Mouse (Mus musculus) common myeloid progenitor, adult 5-6 weeks (primary cell): ENCODE data around the gene Cby3. TPM values are rescaled to one million over a fixed set of nuclear protein-coding genes. Genes with fewer than 3 reads are reported as not detected.
A peak's percentile ranks its signal among the peaks of the same experiment; 100 is the strongest.

Source experiments
- ATAC-seq: replicated peaks from 2 replicates; pipeline ENCODE4 v1.8.0; 2016; ENCODE audit warnings: low read depth, mild to moderate bottlenecking, moderate TSS enrichment, inconsistent platforms; ENCODE audit not compliant: poor library complexity, severe bottlenecking
- total RNA-seq: library from RNA; stranded (forward); fragments of 200-1000, 187-1606 nt; gene quantifications from 2 replicates; pipeline ENCODE4 v1.2.3, GENCODE M21; 2017

Cby3 gene
- total RNA-seq, 1 experiment from 2014 or later: not detected

DNA sequence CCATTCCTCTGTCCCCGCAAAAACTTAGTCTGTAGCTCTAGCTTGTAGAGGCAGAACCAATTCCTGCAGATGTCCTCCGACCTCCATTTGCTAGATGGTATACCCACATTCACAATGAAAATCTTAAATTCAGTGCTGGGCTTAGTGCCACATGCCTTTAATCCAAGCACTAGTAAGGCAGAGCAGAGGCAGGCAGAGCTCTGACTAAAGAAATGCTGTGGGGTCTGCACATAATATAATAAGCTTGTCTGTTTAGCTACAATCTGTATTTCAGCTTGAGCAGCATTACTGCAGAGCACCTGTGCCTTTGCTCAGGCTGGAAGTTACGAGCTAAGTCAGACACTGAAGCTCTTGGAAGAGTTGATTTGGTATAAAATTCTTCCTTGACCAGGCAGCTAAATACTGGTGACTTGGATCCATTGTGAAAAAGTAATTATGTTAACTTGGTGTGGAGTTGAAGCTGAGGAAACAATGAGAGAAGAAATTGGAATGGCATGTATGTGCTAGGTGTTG, 33.0 kb downstream of the Cby3 start:
- ATAC-seq: no peak

DNA sequence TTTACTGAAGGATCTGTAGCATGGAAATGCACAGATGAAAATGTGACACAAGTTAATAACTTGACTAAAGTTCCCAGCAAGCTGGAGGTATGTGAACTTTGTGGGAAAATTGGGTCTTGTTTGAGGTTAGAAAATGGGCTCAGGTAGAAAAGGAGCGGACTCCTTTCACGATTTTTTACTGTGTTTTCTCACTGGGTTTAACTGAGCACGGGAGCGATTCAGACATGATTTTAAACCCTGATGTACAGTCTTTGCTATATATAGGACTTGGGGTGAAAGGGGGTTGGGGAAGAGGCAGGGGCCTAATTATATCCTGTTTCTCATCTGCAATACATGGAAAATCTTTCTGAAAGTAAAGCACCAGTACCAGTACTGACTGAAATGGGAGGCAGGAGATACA, 33.4 kb downstream of the Cby3 start:
- no peak for ATAC-seq

DNA sequence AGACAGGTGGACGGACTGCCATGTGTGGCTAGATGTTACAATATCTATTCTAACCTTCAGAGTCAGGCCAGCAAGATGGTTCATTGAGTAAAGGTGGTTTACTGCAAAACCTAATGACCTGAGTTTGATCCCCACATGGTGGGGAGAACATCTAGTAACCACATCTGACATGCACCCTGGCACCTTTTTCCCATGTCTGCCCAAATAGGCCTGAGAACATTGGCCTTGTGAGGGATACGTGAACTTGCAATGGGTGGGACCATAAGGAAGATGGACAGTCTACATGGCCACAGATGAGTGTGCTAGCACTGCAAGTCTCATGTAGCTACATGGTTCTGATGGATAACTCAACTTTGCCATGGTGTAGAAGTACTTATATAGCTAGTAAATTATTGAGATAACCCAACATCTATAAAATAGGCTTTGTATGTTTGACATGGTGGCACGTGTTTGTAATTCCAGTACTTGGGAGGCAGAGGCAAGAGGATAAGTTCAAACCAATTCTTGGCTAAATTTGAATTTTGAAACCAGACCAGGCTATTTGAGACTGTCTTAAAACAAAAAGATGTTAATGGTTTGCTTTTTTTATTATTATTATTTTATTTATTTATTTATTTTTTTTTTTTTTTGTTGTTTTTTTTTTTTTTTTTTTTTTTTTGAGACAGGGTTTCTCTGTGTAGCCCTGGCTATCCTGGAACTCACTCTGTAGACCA, 34.1 kb downstream of the Cby3 start:
- 0 out of 2 replicates have a peak, but pooled peaks have one; percentile 2 for ATAC-seq

- ATAC-seq: no peak
These were observed 34.7 kb downstream of the Cby3 start for GRCm38 (mm10) chr11:50389011-50389410.

DNA sequence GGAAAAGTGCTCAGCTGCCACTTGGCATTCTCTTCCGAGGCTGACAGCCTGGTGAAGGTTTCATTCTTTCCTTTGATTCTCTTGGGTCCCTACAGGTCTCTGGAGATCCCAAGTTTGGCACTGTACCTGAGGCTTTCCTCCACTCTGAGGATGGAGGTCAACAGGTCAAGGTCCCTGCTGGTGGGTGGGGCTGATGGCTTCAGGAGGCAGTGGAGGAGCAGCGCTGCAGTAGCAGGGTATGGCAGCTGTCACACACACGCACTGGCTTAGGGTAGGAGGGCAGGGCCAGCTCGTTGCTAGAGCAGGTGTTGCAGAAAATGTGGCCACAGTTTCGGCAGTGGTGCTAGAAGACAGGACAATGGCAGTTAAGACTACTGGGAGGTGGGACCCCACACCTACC, 35.4 kb downstream of the Cby3 start:
- 0 out of 2 replicates have a peak, but pooled peaks have one; percentile 13 for ATAC-seq

DNA sequence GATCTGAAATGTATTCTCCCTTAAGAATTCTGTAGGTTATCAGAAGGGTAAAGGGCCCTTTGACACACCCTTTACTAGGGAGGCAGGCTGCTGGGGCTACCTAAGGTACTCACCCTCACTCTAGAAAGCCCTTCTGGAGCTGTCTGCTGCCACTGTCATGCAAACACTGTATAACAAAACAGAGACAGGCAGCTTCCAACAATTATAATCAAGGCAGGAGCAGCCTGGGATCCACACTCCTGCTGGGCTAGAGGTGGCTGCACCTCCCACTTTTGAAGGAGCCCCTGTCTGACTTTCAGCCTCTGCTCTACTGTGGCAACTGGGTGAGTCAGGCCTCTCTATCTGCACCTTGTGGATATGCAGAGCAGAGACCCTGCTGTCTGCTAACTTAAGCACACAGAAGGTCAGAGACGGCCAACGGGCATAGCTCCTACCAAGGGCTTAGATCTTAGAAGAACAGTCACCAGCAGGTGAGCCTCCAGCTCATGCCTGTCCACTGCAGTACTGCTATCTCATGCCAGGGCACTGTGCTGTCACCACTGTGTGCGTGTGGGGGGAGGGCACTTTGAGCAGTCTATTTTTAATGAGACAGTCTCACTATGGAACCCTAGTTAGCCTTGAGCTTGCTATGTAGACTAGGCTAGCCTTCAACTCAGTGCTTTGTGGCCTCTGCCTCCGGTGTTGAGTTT, 37.2 kb downstream of the Cby3 start:
- 0 out of 2 replicates have a peak, but pooled peaks have one; percentile 7 for ATAC-seq

DNA sequence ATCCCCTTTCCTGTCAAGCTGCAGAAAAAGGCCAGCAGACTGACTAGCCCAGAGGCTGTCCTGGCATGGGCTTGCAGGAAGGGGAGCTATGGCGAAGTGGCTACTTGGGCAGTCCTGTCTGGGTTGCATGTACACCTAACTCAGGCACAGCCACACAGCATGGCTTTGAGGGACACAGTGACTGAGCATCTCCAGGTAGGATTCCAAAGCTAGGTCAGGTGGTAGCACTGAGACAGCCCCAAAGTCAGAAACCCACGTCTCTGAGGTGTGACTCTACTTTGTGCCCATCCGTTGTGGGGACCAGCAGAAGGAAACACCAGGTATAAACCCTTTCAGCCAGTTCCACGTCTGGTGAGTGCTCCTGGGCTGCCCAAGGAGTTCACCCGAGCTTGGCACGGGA, 39.0 kb downstream of the Cby3 start:
- ATAC-seq: no peak

GRCm38 (mm10) chr11:50394731-50395130, 40.5 kb downstream of the Cby3 start:
- no peak for ATAC-seq

DNA sequence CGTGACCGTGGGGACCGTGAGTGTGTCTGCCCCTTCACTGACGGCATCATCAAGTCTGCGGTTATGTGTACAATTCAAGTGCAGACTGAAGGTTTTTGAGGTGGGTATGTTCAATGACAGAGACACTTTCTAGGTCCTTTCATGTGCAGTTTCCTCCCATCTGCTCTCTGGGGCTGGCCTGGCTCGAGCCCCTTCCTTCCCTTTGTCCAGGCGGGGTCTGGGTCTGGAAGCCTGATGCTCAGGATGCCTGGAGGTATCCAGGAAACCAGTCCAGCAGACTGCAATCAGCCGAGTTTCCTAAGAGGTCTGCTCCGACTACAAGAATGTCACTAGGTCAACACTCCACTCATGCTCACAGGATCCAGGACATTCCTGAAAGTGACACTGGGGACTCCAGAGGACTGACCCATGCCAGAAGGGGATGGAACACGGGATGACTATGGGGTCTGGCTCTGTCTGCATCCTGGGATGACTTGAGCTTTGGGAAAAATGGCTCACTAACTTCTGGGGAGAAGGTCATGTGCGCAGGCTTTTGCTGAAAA, 42.6 kb downstream of the Cby3 start:
- no peak for ATAC-seq

- ATAC-seq: no peak
These were observed 43.1 kb downstream of the Cby3 start for GRCm38 (mm10) chr11:50397316-50397715.

DNA sequence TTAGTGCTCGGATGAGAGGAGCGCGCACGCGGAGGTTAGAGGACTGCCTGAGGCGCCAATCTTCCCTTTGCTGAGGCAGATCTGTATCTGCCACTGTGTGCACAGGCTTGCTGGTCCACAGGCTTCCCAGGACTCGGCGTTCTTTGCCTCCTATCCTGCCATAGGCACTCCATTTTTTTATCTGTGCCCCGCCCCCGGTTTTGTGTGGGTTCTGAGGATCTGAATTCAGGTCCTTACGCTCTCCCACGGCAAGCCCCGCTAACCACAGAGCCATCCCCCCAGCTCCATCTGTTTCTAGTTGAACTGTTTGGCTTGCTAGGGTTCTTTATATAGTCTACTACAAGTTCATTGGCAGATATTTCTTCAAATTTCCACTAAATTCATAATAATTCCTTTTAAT, 44.5 kb downstream of the Cby3 start:
- no peak for ATAC-seq

DNA sequence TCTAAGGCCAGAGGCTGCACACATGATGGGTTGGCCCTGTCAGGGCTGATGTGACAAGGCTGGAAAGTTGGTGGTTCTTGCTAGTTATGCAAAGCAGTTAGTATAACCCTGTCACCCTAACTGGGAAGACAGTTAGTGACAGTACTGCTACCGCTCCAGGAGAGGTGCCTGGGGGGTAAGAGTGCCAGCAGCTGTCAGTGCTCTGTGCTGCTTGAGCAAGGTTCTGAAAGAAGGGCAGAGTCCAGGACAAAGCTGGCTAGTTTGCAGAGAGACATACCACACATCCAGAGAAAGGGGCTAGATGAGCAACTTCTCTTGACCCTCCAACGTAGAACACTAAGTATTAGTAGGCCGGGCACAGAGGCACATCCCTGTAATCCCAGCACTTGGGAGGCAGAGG, 48.2 kb downstream of the Cby3 start:
- ATAC-seq: no peak

DNA sequence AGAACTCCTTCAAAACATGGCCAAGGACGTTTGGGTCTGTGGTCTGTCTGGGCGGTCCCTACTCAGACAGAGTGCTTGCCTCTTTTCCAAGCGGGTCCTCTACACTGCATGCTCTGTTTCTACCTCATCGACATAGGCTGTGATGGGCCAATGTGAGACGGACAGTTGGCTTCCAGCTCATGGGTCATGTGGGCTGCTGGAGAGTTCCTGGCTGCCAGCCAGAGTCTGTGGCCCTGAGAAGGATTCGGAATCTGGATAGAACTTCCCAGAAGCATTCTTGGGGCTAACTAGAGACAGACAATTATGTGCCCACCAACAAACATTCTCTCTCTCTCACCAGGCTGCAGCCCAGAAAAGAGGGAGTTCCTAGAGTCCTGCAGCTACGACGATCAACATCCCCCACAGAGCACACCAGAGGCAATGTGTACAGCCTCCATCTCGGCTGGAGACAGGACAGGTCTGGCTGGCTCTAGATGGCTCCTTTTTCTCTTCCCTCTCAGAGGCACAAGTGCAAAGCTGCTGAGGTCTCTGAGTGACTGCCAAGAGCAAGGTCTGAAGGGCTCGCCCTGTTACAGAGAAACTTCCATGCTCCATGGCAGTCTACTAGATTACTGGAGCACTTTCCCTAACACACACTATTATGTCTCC, 49.2 kb downstream of the Cby3 start:
- ATAC-seq: no peak

DNA sequence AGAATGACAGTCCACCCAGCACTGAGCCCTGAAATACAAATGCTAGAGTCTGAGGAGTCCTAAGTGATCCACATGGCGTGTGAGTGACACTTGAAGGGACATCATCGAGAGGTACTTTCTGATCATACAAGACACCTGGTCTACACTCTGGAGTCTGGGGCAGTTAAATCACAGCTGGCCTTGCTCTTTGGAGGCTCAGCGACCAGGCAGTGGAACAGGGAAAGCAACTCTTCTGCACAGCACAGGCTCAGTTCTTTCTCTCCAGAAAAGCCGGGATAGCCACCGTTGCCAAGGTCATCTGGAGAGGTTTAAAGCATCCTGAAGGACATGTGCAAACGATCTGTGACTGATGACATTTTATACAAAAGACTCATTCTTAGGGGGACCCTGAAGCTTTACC, 53.0 kb downstream of the Cby3 start:
- no peak for ATAC-seq

Other genes with a start within 250 kb of the Cby3 start
- gene Tbc1d9b, start 223.1 kb upstream of the Cby3 start, total RNA-seq: 55.6 and 56.0 TPM in 2 replicates
- gene Mrnip, start 180.0 kb upstream of the Cby3 start, total RNA-seq: 9.1 and 11.9 TPM in 2 replicates
- gene Sqstm1, start 143.6 kb upstream of the Cby3 start, total RNA-seq: 246 and 349 TPM in 2 replicates
- 14.1 and 16.4 TPM in 2 replicates for gene Mgat4b, start 143.6 kb upstream of the Cby3 start, total RNA-seq
- 3.6 and 5.0 TPM in 2 replicates for gene Ltc4s, start 115.8 kb upstream of the Cby3 start, total RNA-seq
- gene Maml1, start 62.2 kb upstream of the Cby3 start, total RNA-seq: 6.4 and 9.0 TPM in 2 replicates
- gene Canx, start 28.8 kb upstream of the Cby3 start, total RNA-seq: 1,004 and 1,241 TPM in 2 replicates
- 987 and 1,045 TPM in 2 replicates for gene Hnrnph1, start 22.5 kb downstream of the Cby3 start, total RNA-seq
- gene Rufy1, start 76.7 kb downstream of the Cby3 start, total RNA-seq: 39.4 and 39.7 TPM in 2 replicates
- not detected in 2 replicates for gene Adamts2, start 247.6 kb downstream of the Cby3 start, total RNA-seq